Mouse (Mus musculus): ENCODE measurements around the gene Ryr1. TPM values are rescaled to one million over a fixed set of nuclear protein-coding genes. Genes with fewer than 3 reads are reported as not detected.

Gene Ryr1
- total RNA-seq, 2 experiments from 2014 or later = 0.05 TPM

DNA sequence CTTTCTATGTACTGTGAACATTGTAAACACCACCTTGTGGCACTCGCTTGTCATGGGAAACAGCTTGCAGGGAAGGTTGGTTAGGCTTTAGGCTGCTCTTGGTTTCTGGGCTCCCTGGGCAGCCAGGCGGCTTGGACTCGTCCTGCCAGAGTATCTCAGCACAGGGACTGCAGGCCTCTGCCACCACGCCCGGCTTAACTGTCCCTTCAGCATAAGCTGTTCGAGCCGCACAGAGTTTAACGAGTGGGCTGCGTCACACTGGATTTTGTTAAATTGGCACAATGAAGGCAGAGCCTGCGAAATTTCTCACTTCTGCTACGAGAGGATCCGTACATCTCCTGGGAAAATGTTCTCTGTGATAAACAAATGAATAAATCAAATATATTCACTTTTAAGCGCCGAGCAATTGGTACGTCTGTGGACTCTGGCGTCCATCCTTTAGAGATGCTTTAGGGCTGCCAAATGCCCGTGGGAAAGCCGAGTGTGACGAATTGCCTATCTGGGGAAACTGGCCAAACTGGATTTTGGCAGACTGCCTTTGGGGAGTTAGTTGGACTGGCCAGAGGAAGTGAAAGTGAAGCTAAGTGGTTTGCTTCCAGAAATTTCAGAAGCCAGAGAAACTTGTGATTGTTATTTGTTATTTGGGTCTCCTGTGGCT, 81.8 kb downstream of the Ryr1 start:
- DNase-seq = peak; percentile 66 to 80
- intact Hi-C loops (cut with DNase I) = loop anchor here (10.0 kb wide), 1 partner anchor 482 kb away; no protein-coding TSS in a partner anchor

DNA sequence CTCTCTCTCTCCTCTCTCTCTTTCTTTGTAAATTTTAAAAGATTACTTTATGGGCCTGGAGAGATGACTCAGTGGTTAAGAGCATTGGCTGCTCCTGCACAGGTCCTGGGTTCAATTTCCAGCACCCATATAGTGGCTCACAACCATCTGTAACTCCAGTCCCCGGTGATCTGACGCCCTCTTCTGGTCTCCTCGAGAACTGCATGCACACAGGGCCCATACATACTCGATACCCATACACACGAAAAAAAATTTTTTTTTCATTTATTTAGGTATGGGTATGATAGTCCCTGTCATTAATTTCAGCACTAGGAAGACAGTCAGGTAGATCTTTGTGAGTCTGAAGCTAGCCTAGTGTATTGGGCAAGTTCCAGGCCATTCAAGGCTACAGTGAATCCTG, 83.8 kb downstream of the Ryr1 start:
- intact Hi-C loops (cut with DNase I) = loop anchor here (10.0 kb wide), 1 partner anchor 484 kb away; no protein-coding TSS in a partner anchor
- DNase-seq = no peak

DNA sequence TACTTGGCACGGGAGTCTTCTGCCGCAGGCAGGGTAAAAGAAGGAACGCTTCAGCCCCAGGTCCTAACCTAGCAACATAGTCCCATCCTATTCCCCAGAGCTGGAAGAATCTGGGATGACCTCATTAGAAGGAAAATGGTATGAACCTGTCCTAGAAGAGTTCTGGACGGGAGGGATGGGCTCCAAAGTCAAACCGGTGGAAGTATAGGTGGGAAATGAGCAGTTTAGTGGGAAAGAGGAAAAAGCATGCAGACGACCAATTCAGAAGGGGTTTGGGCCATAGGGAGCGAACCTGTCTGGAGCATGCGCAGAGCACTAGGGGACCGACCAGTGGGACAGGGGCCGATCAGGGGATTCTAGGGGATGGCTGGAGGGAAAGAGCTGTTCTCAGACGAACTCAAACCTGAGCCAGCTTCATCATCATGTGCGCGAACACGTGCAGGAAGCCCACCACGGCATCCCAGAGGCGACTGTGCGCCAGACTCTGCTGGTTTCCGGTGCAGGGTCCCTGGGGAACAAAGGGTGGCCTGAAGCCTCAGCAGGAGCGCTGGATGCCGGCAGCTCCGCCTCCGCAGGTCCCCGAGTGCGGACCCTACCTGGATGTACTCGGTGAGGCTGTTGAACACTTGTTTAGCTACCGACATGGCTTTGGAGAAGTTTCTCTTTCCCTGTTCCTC, 84.9 kb downstream of the Ryr1 start:
- intact Hi-C loops (cut with DNase I) = loop anchor here (2.0 to 10.0 kb wide), 6 partner anchors 53 to 485 kb away; partner anchors contain the start of gene Lgals7
- DNase-seq = peak in 1 of 2 experiments; percentile 47

DNA sequence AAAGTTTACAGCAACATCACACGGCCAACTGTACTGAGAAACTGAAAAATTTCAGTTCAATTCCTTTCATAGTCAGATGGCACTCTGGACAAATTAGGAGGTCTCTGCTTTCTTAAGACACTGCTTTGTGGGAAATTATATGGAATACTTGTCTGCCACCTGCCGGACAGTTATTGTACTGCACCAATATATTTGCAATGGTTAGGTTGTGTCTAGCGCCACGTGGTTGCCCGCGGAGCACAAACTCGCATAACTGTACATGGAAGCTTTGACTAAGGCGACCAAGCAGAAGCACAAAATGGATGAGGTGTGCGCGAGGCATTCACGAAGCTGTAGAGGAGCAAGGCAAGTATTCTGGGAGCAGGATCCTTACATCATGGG, 85.4 kb downstream of the Ryr1 start:
- intact Hi-C loops (cut with DNase I) = loop anchor here (2.0 to 10.0 kb wide), 5 partner anchors 52 to 257 kb away; partner anchors contain the start of gene Lgals7
- peak; percentile 83 to 90 for DNase-seq

DNA sequence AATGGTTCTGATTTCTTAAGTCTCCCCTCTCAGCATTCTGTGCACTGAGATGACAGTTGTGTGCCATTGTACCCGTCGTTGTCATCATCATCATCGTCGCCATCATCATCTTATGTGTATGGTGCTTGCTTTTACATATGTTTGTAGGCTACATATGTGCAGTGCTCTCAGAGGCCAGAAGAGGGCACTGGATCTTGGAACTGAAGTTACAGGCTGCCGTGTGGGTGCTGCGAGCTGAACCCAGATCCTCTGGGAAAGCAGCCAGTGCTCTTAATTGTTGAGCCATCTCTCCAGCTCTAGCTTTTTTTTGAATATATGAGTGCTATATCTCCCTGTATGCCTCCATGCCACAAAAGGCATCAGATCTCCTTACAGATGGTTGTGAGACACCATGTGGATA, 87.7 kb downstream of the Ryr1 start:
- intact Hi-C loops (cut with DNase I) = loop anchor here (5.0 to 10.0 kb wide), 4 partner anchors 50 to 255 kb away; partner anchors contain the start of gene Lgals7
- DNase-seq = no peak

GRCm38 (mm10) chr7:29032685-29033084, 92.3 kb downstream of the Ryr1 start:
- intact Hi-C loops (cut with DNase I) = loop anchor here (10.0 kb wide), 1 partner anchor 168 kb away; the partner anchor contains the start of gene Lgals7
- DNase-seq = no peak

GRCm38 (mm10) chr7:29031641-29032040, 93.3 kb downstream of the Ryr1 start:
- intact Hi-C loops (cut with DNase I) = loop anchor here (10.0 kb wide), 1 partner anchor 167 kb away; the partner anchor contains the start of gene Lgals7
- DNase-seq = no peak

DNA sequence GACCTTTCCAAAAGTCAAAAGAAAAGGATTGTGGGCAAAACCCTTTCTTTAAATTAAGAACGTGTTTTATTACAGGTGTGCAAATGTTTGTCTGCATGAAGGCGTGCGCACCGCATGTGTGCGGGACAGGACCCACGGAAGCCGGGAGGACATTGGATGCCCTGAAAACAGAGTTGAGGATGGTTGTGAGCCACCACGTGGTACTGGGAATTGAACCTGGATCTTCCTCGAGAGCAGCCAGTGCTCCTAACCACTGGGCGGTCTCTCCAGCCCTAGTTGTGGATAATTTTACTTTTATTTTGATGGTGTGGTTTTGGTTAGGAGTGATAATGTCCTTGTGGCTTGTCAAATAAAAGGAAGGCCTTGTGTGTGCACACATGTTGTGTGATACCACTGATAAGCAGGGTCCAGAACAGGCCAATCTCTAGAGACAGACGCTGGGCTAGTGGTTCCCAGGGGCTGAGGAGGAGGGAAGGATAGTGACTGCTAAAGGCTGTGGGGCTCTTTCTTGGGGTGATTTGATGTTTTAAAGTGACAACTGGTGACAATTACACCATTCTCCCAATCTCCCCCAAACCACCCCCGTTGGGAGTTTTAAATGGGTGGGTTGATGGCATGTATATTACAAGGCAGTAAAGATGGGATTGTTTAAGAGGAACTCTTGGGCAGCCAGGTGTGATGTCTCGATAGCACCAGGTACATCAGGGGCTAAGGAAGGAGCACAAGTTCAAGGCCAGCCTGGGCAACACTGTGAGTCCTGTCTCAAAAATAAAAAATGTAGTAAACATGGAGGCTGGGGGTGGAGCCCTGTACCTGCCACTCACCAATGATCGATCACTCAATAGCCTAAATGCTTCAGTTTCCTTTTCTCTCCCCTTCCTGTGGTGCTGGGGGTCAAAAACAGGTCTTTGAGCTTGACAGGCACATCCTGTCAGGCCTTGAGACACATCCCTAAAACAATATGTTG, 95.0 kb downstream of the Ryr1 start:
- no peak for DNase-seq
- intact Hi-C loops (cut with DNase I) = loop anchor here (10.0 kb wide), 1 partner anchor 165 kb away; the partner anchor contains the start of gene Lgals7

- no peak for DNase-seq
- intact Hi-C loops (cut with DNase I) = no loop called here
These were observed 96.2 kb downstream of the Ryr1 start for GRCm38 (mm10) chr7:29028761-29029160.

DNA sequence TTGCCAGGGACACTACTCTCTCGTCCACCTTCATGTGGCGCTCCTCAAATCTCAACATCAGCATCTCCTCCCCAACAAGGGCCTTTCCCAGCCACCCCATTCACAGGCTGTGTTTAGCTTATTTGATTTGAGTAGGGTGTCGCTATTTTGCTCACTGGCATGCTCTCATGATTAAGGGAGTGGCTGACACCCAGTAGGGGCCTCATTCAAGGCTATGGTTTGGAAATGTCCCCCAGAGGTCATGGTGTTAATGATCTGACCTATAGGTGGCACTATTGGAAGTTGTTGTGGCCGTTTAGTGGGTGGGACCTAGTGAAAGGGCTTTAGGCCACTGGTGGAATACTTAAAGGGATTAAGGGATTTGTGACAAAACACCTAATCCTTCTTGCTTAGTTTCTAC, 98.2 kb downstream of the Ryr1 start:
- DNase-seq = no peak
- intact Hi-C loops (cut with DNase I) = no loop called here

GRCm38 (mm10) chr7:29026195-29026594, 98.8 kb downstream of the Ryr1 start:
- no peak for DNase-seq
- intact Hi-C loops (cut with DNase I) = no loop called here

GRCm38 (mm10) chr7:29025566-29025965, 99.4 kb downstream of the Ryr1 start:
- intact Hi-C loops (cut with DNase I) = no loop called here

GRCm38 (mm10) chr7:29023514-29023913, 101.5 kb downstream of the Ryr1 start:
- intact Hi-C loops (cut with DNase I) = no loop called here

More at GRCm38 (mm10) chr7:29025566-29025965, 99.4 kb downstream of the Ryr1 start:
- DNase-seq = no peak

GRCm38 (mm10) chr7:29022479-29022878, 102.5 kb downstream of the Ryr1 start:
- no peak for DNase-seq
- intact Hi-C loops (cut with DNase I) = no loop called here

More at GRCm38 (mm10) chr7:29023514-29023913, 101.5 kb downstream of the Ryr1 start:
- DNase-seq = no peak

DNA sequence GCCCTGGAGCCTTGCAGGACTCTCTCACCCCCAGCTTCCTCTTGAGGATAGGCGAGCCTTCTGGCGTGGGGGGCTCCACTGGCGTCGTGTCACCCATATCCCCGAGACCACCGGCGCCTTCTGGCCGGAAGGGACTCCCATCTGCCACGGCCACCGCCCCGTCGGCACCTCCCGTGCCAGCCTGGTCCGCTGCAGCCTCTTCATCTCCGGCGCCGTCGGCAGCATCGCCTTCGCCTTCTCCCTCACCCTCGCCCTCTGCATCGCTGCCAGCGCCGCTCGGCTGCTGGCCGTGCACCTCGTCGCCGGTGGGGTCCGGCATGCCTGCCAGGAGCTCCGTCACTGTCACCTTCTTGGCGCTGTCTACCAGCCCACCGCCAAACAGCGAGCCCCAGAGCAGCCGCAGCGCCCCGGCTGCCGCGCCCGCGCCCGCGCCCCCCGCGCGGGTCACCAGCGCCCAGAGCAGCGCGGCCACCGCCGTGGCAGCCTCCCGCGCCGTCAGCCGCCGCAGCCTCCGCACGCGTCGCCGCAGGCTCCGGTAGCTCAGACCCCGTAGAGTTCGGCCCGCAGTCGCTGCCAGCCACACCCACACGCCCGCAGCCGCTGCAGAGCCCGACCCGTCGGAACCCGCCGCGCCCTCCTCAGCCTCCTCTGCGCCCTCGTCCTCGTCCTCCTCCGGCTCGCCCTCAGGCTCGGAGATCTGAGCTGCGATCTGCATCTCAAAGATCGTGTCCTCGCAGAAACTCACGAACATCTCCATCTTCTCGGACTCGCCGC, 105.3 kb downstream of the Ryr1 start:
- DNase-seq = no peak
- intact Hi-C loops (cut with DNase I) = no loop called here

- intact Hi-C loops (cut with DNase I) = no loop called here
These were observed 107.8 kb downstream of the Ryr1 start for GRCm38 (mm10) chr7:29017222-29017621.

DNA sequence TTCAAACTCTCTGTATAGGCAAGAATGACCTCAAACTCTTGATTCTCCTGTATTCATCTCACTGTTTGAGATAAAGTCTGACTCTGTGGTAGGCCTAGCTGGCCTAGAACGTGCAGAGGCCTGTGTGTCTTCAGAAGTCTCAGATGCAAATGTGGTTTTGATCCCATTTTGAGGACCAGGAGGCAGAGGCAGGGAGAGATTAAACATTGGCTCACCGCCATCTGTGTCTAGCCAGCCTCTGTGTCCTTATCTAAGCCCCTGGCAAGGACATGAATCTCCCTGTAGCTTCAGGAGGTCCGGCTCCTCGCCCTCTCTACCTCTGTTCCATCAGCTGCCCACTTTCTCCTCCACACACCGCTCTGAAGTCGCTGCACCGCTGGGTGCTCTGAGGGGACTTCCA, 108.5 kb downstream of the Ryr1 start:
- DNase-seq = no peak
- intact Hi-C loops (cut with DNase I) = no loop called here

More at GRCm38 (mm10) chr7:29017222-29017621, 107.8 kb downstream of the Ryr1 start:
- no peak for DNase-seq

DNA sequence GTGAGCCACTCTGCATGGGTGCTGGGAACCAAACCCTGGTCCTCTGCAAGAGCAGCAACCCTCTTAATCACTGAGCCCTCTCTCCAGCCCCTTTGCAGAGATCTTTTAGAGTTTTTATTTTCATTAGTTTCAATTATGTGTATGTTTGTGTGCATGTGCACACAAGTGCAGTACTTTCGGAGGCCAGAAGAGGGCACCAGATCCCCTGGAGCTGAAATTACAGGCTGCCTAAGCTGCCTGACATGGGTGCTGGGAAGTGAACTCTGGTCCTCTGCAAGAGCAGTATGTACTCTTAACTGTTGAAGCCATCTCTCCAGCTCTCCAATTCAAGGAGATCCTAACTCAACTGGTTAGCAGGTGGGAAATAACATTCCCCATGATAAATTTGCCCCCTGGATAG, 110.0 kb downstream of the Ryr1 start:
- DNase-seq = no peak
- intact Hi-C loops (cut with DNase I) = no loop called here

GRCm38 (mm10) chr7:29008714-29009113, 116.3 kb downstream of the Ryr1 start:
- DNase-seq = no peak
- intact Hi-C loops (cut with DNase I) = no loop called here

- no peak for DNase-seq
- intact Hi-C loops (cut with DNase I) = no loop called here
These were observed 116.8 kb downstream of the Ryr1 start for GRCm38 (mm10) chr7:29008171-29008570.
